Mouse (Mus musculus) bone marrow macrophage, adult 2 months (primary cell): ENCODE measurements at regions not wholly inside any gene's neighbourhood (a gene's known extent, or its start where the extent isn't known, plus 50 kb on each side); places are given as distances from the start of the nearest gene placed in this dataset.

Experiments
- CTCF ChIP-seq: IDR thresholded peaks from 2 replicates; pipeline ENCODE4 v1.5.1; 2012; ENCODE audit warnings: low read depth, mild to moderate bottlenecking, low read length, moderate library complexity
- POLR2A ChIP-seq: IDR thresholded peaks from 2 replicates; pipeline ENCODE4 v1.6.1; 2012; ENCODE audit warnings: mild to moderate bottlenecking, low read depth, low read length, borderline replicate concordance

DNA sequence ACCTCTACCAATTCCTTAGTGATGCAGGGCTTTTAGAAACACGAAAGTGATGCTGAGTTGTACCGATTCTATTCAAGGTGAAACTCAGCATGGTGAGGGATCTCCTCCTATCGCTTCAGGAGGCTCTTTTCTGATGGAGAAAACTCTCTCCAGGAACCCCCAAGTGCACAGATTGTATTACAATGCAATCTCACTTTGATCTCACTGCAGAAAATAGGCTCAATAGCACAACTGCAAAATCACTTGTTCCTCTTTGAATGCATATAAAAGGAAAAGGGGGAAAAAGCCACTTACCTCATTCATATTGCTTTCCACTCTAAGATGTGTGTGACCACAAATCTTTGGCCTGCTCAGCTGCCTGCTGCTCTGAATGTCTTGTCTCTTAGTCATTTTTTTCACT lies 378.5 kb downstream of the Fam84b start:
- TF ChIP-seq CTCF (no peak), POLR2A (no peak)
